Mouse (Mus musculus) gonadal fat pad, adult 2 months (tissue): Measurements from ENCODE around the gene Kcnj14. TPM values are rescaled to one million over a fixed set of nuclear protein-coding genes. Genes with fewer than 3 reads are reported as not detected.

Experiments used
- DNase-seq: peaks from one replicate; pipeline ENCODE4 v3.0.0-alpha.2; 2012; ENCODE audit warnings: low read depth
- polyA plus RNA-seq: library from polyadenylated mRNA; depleted of rRNA; stranded (reverse); fragments of >200 nt; gene quantifications from 2 replicates; pipeline ENCODE4 v1.2.3, GENCODE M21; 2012; rRNA removed

The Kcnj14 gene
- polyA plus RNA-seq, 1 experiment, result 15.1 TPM

GRCm38 (mm10) chr7:45766764-45767163, 57.8 kb downstream of the Kcnj14 start:
- DNase-seq, result no peak

Other genes with a start within 250 kb of the Kcnj14 start
- gene Fgf21, start 209.3 kb downstream of the Kcnj14 start, polyA plus RNA-seq, result 2.0 TPM in 2 replicates
- gene Fut1, start 207.5 kb downstream of the Kcnj14 start, polyA plus RNA-seq, result 24.1 and 36.6 TPM in 2 replicates
- gene Izumo1, start 203.0 kb downstream of the Kcnj14 start, polyA plus RNA-seq, result 0.58 and 0.75 TPM in 2 replicates
- gene Rasip1, start 197.3 kb downstream of the Kcnj14 start, polyA plus RNA-seq, result 24.9 and 25.9 TPM in 2 replicates
- gene Mamstr, start 184.8 kb downstream of the Kcnj14 start, polyA plus RNA-seq, result 6.1 and 7.7 TPM in 2 replicates
- gene Fut2, start 158.4 kb downstream of the Kcnj14 start, polyA plus RNA-seq, result 1.1 and 2.9 TPM in 2 replicates
- 0.85 and 2.7 TPM in 2 replicates for gene Ntn5, start 140.8 kb downstream of the Kcnj14 start, polyA plus RNA-seq
- gene Sec1, start 130.4 kb downstream of the Kcnj14 start, polyA plus RNA-seq, result 1.7 and 2.8 TPM in 2 replicates
- 9.1 and 11.8 TPM in 2 replicates for gene Car11, start 124.9 kb downstream of the Kcnj14 start, polyA plus RNA-seq
- gene Dbp, start 119.7 kb downstream of the Kcnj14 start, polyA plus RNA-seq, result 31.0 and 50.0 TPM in 2 replicates
- gene Rpl18, start 109.3 kb downstream of the Kcnj14 start, polyA plus RNA-seq, result 1,223 and 1,429 TPM in 2 replicates
- gene Sphk2, start 106.8 kb downstream of the Kcnj14 start, polyA plus RNA-seq, result 50.0 and 52.1 TPM in 2 replicates
- gene Fam83e, start 103.6 kb downstream of the Kcnj14 start, polyA plus RNA-seq, result 2.6 and 2.7 TPM in 2 replicates
- gene Spaca4, start 99.0 kb downstream of the Kcnj14 start, polyA plus RNA-seq, result 0.93 and 1.3 TPM in 2 replicates
- 2.7 and 3.6 TPM in 2 replicates for gene Lmtk3, start 41.0 kb downstream of the Kcnj14 start, polyA plus RNA-seq
- 22.6 and 37.0 TPM in 2 replicates for gene Sult2b1, start 40.1 kb downstream of the Kcnj14 start, polyA plus RNA-seq
- 51.1 and 56.9 TPM in 2 replicates for gene Cyth2, start 10.2 kb downstream of the Kcnj14 start, polyA plus RNA-seq
- 11.4 and 13.8 TPM in 2 replicates for gene Grwd1, start 6.2 kb upstream of the Kcnj14 start, polyA plus RNA-seq
- 336 and 353 TPM in 2 replicates for gene Kdelr1, start 48.0 kb upstream of the Kcnj14 start, polyA plus RNA-seq
- 1.3 and 1.8 TPM in 2 replicates for gene Grin2d, start 53.6 kb upstream of the Kcnj14 start, polyA plus RNA-seq
- 1.7 and 3.1 TPM in 2 replicates for gene Syngr4, start 71.9 kb upstream of the Kcnj14 start, polyA plus RNA-seq
- 53.9 and 63.6 TPM in 2 replicates for gene Tmem143, start 72.2 kb upstream of the Kcnj14 start, polyA plus RNA-seq
- gene Emp3, start 96.6 kb upstream of the Kcnj14 start, polyA plus RNA-seq, result 91.6 and 139 TPM in 2 replicates
- 4.6 and 6.9 TPM in 2 replicates for gene Ccdc114, start 99.3 kb upstream of the Kcnj14 start, polyA plus RNA-seq
- gene Abcc6, start 205.5 kb upstream of the Kcnj14 start, polyA plus RNA-seq, result 0.14 and 0.38 TPM in 2 replicates
- 53.8 and 59.7 TPM in 2 replicates for gene Nomo1, start 208.9 kb upstream of the Kcnj14 start, polyA plus RNA-seq